Mouse (Mus musculus) intestine, embryonic 16.5 days (tissue): ENCODE measurements around the gene Sema6d. TPM values are rescaled to one million over a fixed set of nuclear protein-coding genes. Genes with fewer than 3 reads are reported as not detected.
"Not testable (repeated sequence)": the region's sequence is repeated elsewhere in the genome, so short reads cannot be mapped to it uniquely, and the experiment has no call there.

Source experiments
- ATAC-seq: fragments of 200-750 bp; cut with Nextera tagmentation; 2 replicates; pipeline ENCODE4 v1.8.0; 2017; ENCODE audit warnings: moderate TSS enrichment, moderate library complexity
- H3K27ac ChIP-seq: fragments of 300-500 bp; sonication (generic); 2 replicates; pipeline ENCODE4 v1.5.1; 2014; ENCODE audit warnings: mild to moderate bottlenecking, low read length
- H3K27me3 ChIP-seq: fragments of 300-500 bp; sonication (generic); replicated peaks from 2 replicates; pipeline ENCODE4 v1.6.1; 2014; ENCODE audit warnings: low read length, control low read depth, mixed read lengths; ENCODE audit not compliant: control insufficient read depth, insufficient read depth
- H3K36me3 ChIP-seq: fragments of 300-500 bp; sonication (generic); 2 replicates; pipeline ENCODE4 v1.6.1; 2014; ENCODE audit warnings: low read length, control low read depth; ENCODE audit not compliant: control insufficient read depth, insufficient read depth
- H3K4me1 ChIP-seq: fragments of 300-500 bp; sonication (generic); 2 replicates; pipeline ENCODE4 v1.6.1; 2014; ENCODE audit warnings: low read length, control low read depth, mixed read lengths; ENCODE audit not compliant: control insufficient read depth, insufficient read depth
- H3K4me2 ChIP-seq: fragments of 300-500 bp; sonication (generic); 2 replicates; pipeline ENCODE4 v1.6.1; 2014; ENCODE audit warnings: low read depth, low read length, control low read depth
- H3K4me3 ChIP-seq: fragments of 300-500 bp; sonication (generic); 2 replicates; pipeline ENCODE4 v1.5.1; 2014; ENCODE audit warnings: mild to moderate bottlenecking, low read length
- H3K9ac ChIP-seq: fragments of 300-500 bp; sonication (generic); 2 replicates; pipeline ENCODE4 v1.6.1; 2014; ENCODE audit warnings: low read depth, low read length
- H3K9me3 ChIP-seq: fragments of 300-500 bp; sonication (generic); 2 replicates; pipeline ENCODE4 v1.6.1; 2016; ENCODE audit warnings: low read length, control low read depth; ENCODE audit not compliant: control insufficient read depth
- WGBS: fragments of 180-500 bp; shearing (Covaris S2); extraction: QIAGEN DNeasy Blood & Tissue Kit; methylation state at CpG from one replicate; pipeline ENCODE4 v1.1.7; 2014; 5-methylcytosine and 5-hydroxymethylcytosine counted together
- polyA plus RNA-seq: library from polyadenylated mRNA; unstranded; fragments of >200 nt; fragmentation: Nextera tagmentation; extraction: Ambion mirVana; gene quantifications from 2 replicates; pipeline ENCODE4 v1.2.1, GENCODE M21; 2015

Sema6d gene
- polyA plus RNA-seq, 1 experiment from 2014 or later = 10.9 TPM

DNA sequence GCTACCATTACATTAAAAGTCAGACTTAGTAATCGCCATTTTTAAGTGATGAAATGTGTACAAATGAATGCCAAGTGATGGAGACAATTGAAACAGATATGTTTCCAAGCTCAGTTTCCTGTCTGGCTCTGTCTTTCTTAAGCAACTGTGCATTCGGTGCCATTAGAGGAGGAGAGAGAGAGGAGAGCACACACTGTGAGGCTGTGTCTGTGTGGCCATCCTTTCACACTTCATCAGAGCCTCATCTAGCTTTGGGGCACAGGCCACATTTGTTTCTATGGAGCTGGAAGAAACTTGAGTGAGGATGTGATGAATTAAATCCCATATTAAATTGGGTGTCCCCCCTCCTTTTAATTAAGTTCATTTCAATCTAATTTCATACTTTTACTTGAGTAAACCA is 218.8 kb downstream of the Sema6d start:
- Histone ChIP-seq H3K4me1 (no peaks in the 10 kb centered on the region), H3K4me3 (no peak overlapping the region)

DNA sequence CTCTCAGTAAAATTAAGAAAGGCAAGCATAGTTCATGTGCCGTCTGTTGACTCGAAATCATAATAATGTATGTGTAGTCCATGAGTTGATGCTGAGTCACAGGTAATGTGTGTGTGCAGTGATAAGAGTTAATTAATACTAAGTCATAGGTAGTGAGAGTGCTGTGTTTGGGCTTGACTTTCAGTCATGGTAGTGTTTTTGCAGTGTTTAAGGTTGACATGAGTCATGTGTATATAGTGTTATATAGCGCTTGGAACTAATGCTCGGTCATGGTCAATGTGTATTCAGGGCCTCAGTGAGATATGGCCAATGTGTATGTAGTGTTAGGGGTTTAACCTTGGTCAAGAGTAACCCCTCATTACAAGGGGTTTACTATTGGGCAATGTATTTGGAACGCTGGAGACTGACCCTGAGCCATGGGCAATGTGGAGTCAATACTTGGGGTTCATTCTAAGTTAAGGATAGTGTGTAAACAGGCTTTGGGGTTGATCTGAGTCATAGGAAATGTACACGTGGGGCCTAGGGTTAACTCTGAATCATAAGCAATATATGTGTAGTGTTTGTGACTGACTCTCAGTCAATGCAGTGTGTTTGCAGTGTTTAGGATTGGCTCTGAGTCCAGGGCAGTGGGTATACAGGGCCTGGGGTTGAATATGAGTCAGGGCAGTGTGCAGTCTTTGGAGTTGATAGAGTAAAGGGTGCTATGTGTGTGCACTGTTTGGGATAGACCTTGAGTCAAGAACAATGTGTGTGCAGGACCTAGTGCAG is 219.8 kb downstream of the Sema6d start:
- Histone ChIP-seq H3K9ac (no peak overlapping the region), H3K27ac (no peak overlapping the region), H3K27me3 (no peaks in the 10 kb centered on the region), H3K4me2 (no peak overlapping the region), H3K4me3 (no peak overlapping the region), H3K36me3 (no peaks in the 10 kb centered on the region), H3K4me1 (no peaks in the 10 kb centered on the region), H3K9me3 (no peaks in the 10 kb centered on the region)
- 87% methylated on average over 6 of the region's 6 CpGs for WGBS
- no peak for ATAC-seq

More for the DNA sequence above, 218.8 kb downstream of the Sema6d start:
- Histone ChIP-seq H3K4me2 (no peak overlapping the region), H3K9me3 (no peaks in the 10 kb centered on the region), H3K9ac (no peak overlapping the region), H3K27me3 (no peaks in the 10 kb centered on the region), H3K27ac (no peak overlapping the region), H3K36me3 (no peaks in the 10 kb centered on the region)
- 67% methylated on average over 2 of the region's 2 CpGs for WGBS
- ATAC-seq = no peak

DNA sequence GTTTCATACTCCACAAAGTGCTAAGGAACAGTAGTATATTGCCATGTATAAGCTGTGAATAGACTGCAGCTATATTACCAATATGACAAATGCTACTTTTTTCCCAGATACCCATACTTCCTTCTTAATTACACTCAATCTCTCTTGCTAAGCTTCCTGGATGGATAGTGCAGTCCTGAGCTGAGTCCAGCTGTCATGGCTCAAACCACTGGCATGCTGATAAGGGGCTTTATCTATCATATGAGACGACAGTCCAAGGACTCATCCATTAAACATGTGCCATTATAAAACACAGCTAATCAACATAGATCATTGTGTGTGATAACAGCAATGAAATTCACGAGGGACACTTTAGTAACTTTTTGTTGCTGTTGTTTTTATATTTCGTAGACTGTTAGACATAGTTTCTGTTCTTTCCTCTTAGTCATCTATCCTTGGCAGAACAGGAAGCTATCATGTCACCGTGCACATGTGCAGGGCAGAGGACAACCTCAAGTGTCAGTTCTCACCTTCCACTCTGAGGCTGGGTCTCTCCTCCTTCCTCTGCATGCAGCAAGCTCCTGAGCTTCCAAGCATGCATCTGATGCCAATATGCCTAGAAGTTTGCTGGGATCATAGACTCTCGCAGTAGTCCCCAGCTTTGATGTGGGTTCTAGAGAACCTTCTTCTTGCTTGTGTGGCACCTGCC is 232.9 kb downstream of the Sema6d start:
- Histone ChIP-seq H3K9me3 (no peaks in the 10 kb centered on the region), H3K4me1 (no peaks in the 10 kb centered on the region), H3K4me2 (no peak overlapping the region), H3K4me3 (no peak overlapping the region), H3K27me3 (no peaks in the 10 kb centered on the region), H3K36me3 (no peaks in the 10 kb centered on the region), H3K9ac (no peak overlapping the region), H3K27ac (no peak overlapping the region)
- WGBS = 70% methylated on average over 5 of the region's 5 CpGs
- no peak for ATAC-seq

DNA sequence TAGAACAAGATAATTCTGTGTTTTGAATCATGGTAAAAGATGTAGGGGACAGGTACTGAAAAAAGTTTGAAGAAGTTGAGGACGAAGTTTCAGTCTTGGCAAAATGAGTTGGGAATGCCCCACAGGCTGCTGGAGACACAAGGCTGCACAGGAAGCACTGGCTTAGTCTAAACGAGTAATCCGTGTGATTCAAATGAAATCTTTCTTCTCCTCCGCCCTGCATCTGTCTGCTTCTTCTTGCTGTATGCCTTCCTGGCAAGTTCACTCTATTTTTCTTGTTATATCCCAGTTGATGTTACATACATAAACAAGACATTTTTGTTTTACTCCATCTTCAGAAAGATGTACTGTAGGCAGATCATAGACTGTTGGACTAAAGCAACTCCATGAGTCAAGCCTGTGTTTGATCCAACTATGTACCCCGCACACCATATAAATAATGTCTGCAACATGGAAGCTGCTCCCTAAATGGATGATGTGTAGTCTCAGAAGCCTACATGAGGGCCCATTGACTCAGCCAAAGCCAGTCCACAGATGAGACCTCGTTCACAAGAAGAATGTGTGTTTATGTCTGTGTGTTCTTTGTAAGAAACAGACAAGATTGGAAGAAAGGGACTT is 234.4 kb downstream of the Sema6d start:
- no peaks in the 10 kb centered on the region for H3K9me3 ChIP-seq
- H3K4me1 ChIP-seq = no peaks in the 10 kb centered on the region
- no peaks in the 10 kb centered on the region for H3K27me3 ChIP-seq
- no peak overlapping the region for H3K9ac ChIP-seq
- 63% methylated on average over 6 of the region's 6 CpGs for WGBS
- H3K4me2 ChIP-seq = no peak overlapping the region
- no peaks in the 10 kb centered on the region for H3K36me3 ChIP-seq
- H3K27ac ChIP-seq = no peak overlapping the region
- H3K4me3 ChIP-seq = no peak overlapping the region
- ATAC-seq = no peak

DNA sequence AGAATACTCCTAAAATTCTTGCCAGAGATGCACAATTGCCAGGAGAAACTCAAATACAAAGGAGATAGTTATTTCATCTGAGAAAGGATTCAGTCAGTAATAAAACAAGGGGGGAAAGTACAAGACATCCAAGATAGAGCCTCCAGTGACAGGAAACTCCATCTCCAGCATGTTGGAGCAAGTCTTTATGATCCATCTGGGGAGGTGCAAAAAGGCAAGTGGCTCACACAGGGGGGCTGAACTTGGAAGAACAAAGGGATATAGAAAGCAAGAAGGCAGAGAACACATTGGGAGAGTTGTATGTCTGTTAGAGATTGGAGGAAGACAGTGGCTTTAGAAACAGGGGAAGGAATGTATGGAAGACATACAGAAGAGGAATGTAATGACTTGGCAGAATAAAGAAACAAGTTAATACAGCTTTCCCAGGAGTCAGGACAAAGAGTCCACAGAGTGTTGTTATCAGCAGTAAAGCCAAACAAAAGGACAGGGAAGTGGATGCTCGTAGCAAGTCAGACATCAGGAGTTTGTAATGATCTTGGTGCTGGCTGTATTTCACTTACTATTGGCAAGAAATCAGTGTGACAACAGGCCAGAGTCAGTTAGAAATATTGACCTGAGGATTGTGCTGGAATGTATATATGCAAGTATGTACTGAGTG is 239.8 kb downstream of the Sema6d start:
- Histone ChIP-seq H3K4me2 (no peak overlapping the region), H3K36me3 (no peaks in the 10 kb centered on the region), H3K27ac (no peak overlapping the region), H3K9ac (no peak overlapping the region), H3K27me3 (no peaks in the 10 kb centered on the region), H3K4me1 (no peaks in the 10 kb centered on the region), H3K9me3 (no peaks in the 10 kb centered on the region), H3K4me3 (no peak overlapping the region)
- no peak for ATAC-seq
- whole genome bisulfite sequencing = 25% methylated on average over 1 of the region's 1 CpGs

DNA sequence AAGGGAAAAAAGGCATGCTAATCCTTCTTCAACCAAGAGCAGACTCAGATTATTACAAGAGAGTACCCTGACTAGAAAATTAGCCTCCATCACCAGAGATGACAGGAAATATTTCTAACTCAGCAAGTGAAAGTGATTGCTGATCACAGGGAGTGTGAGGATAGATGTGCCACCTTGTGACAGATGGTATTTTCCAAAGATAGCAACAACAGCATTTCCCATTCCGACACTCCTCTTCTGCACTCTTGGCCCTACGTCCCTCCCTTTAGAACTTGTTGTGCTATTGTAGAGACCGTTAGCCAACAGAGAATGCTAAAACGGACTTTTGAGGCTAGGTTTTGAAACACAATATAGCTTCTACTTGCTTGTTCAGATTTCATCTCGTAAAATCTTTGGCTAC is 243.1 kb downstream of the Sema6d start:
- Histone ChIP-seq H3K4me3 (no peak overlapping the region), H3K27ac (no peak overlapping the region), H3K36me3 (no peaks in the 10 kb centered on the region), H3K4me1 (no peaks in the 10 kb centered on the region), H3K27me3 (no peaks in the 10 kb centered on the region), H3K9ac (no peak overlapping the region), H3K9me3 (no peaks in the 10 kb centered on the region), H3K4me2 (no peak overlapping the region)
- 78% methylated on average over 5 of the region's 5 CpGs for WGBS
- ATAC-seq = no peak

DNA sequence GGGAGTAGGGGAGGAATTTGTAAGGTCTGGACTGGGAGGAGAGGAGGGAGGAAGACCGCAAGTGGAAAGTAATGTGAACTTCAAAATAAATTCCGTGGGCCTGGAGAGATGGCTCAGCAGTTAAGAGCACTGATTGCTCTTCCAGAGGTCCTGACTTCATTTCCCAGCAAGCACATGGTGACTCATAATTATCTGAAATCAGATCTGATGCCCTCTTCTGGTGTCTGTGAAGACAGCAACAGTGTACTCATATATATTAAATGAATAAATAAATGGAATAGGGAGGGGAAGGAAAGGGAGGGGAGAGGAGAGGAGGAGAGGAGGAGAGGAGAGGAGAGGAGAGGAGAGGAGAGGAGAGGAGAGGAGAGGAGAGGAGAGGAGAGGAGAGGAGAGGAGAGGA is 244.9 kb downstream of the Sema6d start:
- H3K4me3 ChIP-seq, H3K9ac ChIP-seq, H3K27me3 ChIP-seq, H3K4me2 ChIP-seq, H3K27ac ChIP-seq, H3K36me3 ChIP-seq, H3K9me3 ChIP-seq, H3K4me1 ChIP-seq, ATAC-seq: not testable (repeated sequence)
- 61% methylated on average over 2 of the region's 2 CpGs for WGBS

DNA sequence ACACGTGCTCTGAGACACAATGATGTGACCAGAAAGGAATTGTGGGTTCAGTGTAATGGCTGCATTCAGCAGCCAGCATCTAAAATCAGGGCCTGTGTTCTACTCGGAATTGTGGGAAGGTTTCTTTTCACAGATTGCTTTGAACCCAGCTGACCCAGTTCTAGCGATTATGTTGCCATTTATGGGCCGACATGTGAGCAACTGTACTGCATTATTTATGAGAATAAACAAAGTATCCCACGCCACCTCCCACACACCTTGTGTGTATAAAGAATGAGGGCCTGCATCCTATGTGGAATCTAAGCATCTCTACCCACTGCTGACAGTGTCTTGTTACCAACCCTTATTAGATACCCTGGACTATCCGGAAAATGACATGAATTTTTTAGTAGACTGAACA is 248.5 kb downstream of the Sema6d start:
- Histone ChIP-seq H3K27me3 (no peaks in the 10 kb centered on the region), H3K4me2 (no peak overlapping the region), H3K4me3 (no peak overlapping the region), H3K9ac (no peak overlapping the region), H3K27ac (no peak overlapping the region), H3K36me3 (no peaks in the 10 kb centered on the region), H3K4me1 (no peaks in the 10 kb centered on the region), H3K9me3 (no peaks in the 10 kb centered on the region)
- WGBS = 71% methylated on average over 6 of the region's 6 CpGs
- no peak for ATAC-seq

DNA sequence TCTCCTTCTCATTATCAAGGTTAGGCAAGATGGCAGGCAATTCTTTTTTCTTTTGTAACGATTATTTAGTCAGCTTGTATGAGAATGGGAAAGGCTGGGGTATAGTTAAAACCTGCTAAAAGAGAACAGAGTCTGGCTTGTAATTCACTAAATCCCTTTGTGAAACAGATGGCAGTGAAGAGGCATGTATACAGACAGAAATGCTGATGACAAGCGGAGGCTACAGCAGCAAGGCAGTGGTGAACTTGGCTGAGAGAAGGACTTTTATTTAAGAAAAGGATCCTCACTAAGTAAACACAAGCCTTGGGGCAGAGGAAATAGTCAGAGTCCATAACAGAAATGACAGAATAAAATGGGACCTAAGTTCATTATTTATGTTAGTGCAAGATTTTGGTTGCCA is 264.4 kb downstream of the Sema6d start:
- Histone ChIP-seq H3K4me3 (no peak overlapping the region), H3K9ac (no peak overlapping the region), H3K27ac (no peak overlapping the region), H3K36me3 (no peaks in the 10 kb centered on the region), H3K4me1 (no peaks in the 10 kb centered on the region), H3K9me3 (no peaks in the 10 kb centered on the region), H3K27me3 (no peaks in the 10 kb centered on the region), H3K4me2 (no peak overlapping the region)
- WGBS = 68% methylated on average over 2 of the region's 2 CpGs
- ATAC-seq = no peak
